Mouse (Mus musculus): ENCODE data around the gene Rab6a. TPM values are rescaled to one million over a fixed set of nuclear protein-coding genes. Genes with fewer than 3 reads are reported as not detected.
A peak's percentile ranks its signal among the peaks of the same experiment; 100 is the strongest.
"Not testable (repeated sequence)": the region's sequence is repeated elsewhere in the genome, so short reads cannot be mapped to it uniquely, and the experiment has no call there.

Gene Rab6a
- 53.2 and 58.1 TPM in 2 replicates for total RNA-seq (2017)

- ATAC-seq (replicated peaks; ENCODE audit: low read depth, poor library complexity, severe bottlenecking): peak; percentile 96
Measured at GRCm38 (mm10) chr7:100607214-100608129, at the start of gene Rab6a. Gene Rab6a (plus strand): TSS chr7:100607410.

GRCm38 (mm10) chr7:100559331-100559730, 47.9 kb upstream of the Rab6a start:
- ATAC-seq (replicated peaks; ENCODE audit: low read depth, poor library complexity, severe bottlenecking): 0 out of 2 replicates have a peak, but pooled peaks have one; percentile 32

GRCm38 (mm10) chr7:100561861-100562587, 45.2 kb upstream of the Rab6a start:
- ATAC-seq (replicated peaks; ENCODE audit: low read depth, poor library complexity, severe bottlenecking): no peak

GRCm38 (mm10) chr7:100567238-100567637, 40.0 kb upstream of the Rab6a start:
- not testable (repeated sequence) for ATAC-seq (replicated peaks; ENCODE audit: low read depth, poor library complexity, severe bottlenecking)

GRCm38 (mm10) chr7:100569907-100570306, 37.3 kb upstream of the Rab6a start:
- no peak for ATAC-seq (replicated peaks; ENCODE audit: low read depth, poor library complexity, severe bottlenecking)

- peak; percentile 45; the same call in 1 of the 2 replicates for ATAC-seq (replicated peaks; ENCODE audit: low read depth, poor library complexity, severe bottlenecking)
Measured at GRCm38 (mm10) chr7:100570930-100571715, 36.1 kb upstream of the Rab6a start.

- ATAC-seq (replicated peaks; ENCODE audit: low read depth, poor library complexity, severe bottlenecking): no peak
Measured at GRCm38 (mm10) chr7:100572061-100572460, 35.1 kb upstream of the Rab6a start.

- ATAC-seq (replicated peaks; ENCODE audit: low read depth, poor library complexity, severe bottlenecking): no peak
Measured at GRCm38 (mm10) chr7:100572704-100573103, 34.5 kb upstream of the Rab6a start.

- no peak for ATAC-seq (replicated peaks; ENCODE audit: low read depth, poor library complexity, severe bottlenecking)
Measured at GRCm38 (mm10) chr7:100578794-100579193, 28.4 kb upstream of the Rab6a start.

- ATAC-seq (replicated peaks; ENCODE audit: low read depth, poor library complexity, severe bottlenecking): no peak
Measured at GRCm38 (mm10) chr7:100582235-100582634, 25.0 kb upstream of the Rab6a start.

GRCm38 (mm10) chr7:100582727-100583236, 24.4 kb upstream of the Rab6a start:
- peak; percentile 99 for ATAC-seq (replicated peaks; ENCODE audit: low read depth, poor library complexity, severe bottlenecking)

GRCm38 (mm10) chr7:100589816-100590215, 17.4 kb upstream of the Rab6a start:
- ATAC-seq (replicated peaks; ENCODE audit: low read depth, poor library complexity, severe bottlenecking): no peak

GRCm38 (mm10) chr7:100590504-100590844, 16.7 kb upstream of the Rab6a start:
- ATAC-seq (replicated peaks; ENCODE audit: low read depth, poor library complexity, severe bottlenecking): no peak

GRCm38 (mm10) chr7:100590845-100591521, 16.2 kb upstream of the Rab6a start:
- ATAC-seq (replicated peaks; ENCODE audit: low read depth, poor library complexity, severe bottlenecking): peak; percentile 95

- ATAC-seq (replicated peaks; ENCODE audit: low read depth, poor library complexity, severe bottlenecking): no peak
Measured at GRCm38 (mm10) chr7:100591522-100591852, 15.7 kb upstream of the Rab6a start.

- no peak for ATAC-seq (replicated peaks; ENCODE audit: low read depth, poor library complexity, severe bottlenecking)
Measured at GRCm38 (mm10) chr7:100593349-100593748, 13.9 kb upstream of the Rab6a start.

- ATAC-seq (replicated peaks; ENCODE audit: low read depth, poor library complexity, severe bottlenecking): no peak
Measured at GRCm38 (mm10) chr7:100600211-100600610, 7.0 kb upstream of the Rab6a start.

GRCm38 (mm10) chr7:100608130-100608741, 1.0 kb downstream of the Rab6a start, which contains the start of gene Mrpl48:
Gene Mrpl48 (minus strand): TSS chr7:100608301.
- ATAC-seq (replicated peaks; ENCODE audit: low read depth, poor library complexity, severe bottlenecking): no peak

GRCm38 (mm10) chr7:100608910-100609309, 1.7 kb downstream of the Rab6a start:
- ATAC-seq (replicated peaks; ENCODE audit: low read depth, poor library complexity, severe bottlenecking): no peak

Measured in common myeloid progenitor, adult 5-6 weeks (primary cell).